In the genomic region with DNA sequence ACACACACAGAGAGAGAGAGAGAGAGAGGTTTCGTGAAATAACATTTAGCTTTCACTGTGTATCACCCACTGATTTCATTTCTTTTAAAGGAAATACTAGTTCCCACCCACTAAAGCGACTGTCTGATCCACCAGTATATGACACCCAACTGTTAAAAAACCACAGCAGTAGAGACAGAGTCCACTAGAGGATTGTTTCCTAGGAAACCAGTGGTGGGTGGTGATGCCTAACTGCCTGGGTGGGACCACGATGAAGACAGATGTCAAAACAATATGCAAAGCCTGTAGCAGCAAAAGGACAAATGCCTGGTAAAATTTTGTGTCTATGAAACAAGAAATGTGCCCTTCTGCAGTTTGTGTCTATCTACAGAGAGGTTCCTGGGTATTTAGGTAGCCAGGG, we compare ENCODE assay signal across 14 mouse cellular contexts. TPM values are rescaled to one million over a fixed set of nuclear protein-coding genes. Genes with fewer than 3 reads are reported as not detected.
DNase-seq lines count a peak whose midpoint lies in the region; ATAC-seq lines count a peak whose summit lies in the region.
"Had no signal": no experiment of that assay in that cellular context is flagged by ENCODE, and none has a peak within 500 bp of the region (broad histone marks: within the 10 kb centered on the region; RNA-seq: fewer than 3 reads in every experiment).

No protein-coding gene starts in this region.

- no peaks in the 10 kb centered on the region for H3K4me1 ChIP-seq in embryonic facial prominence, embryonic 14.5 days (ENCODE audit: control insufficient read depth, insufficient read depth, low read length)
- H3K4me1 ChIP-seq in embryonic facial prominence, embryonic 10.5 days: no peaks in the 10 kb centered on the region
- H3K4me1 ChIP-seq: heart, embryonic 13.5 days; kidney, embryonic 15.5 days; midbrain, embryonic 15.5 days had no signal

- WGBS in embryonic facial prominence, embryonic 14.5 days: 74% methylated on average over 3 of the region's 3 CpGs
- 88% methylated on average over 3 of the region's 3 CpGs for WGBS in embryonic facial prominence, embryonic 10.5 days

- no peak overlapping the region for H3K4me2 ChIP-seq in embryonic facial prominence, embryonic 14.5 days (ENCODE audit: low read depth, low read length)
- H3K4me2 ChIP-seq: heart, embryonic 13.5 days; kidney, embryonic 15.5 days; midbrain, embryonic 15.5 days had no signal

- no peaks in the 10 kb centered on the region for H3K36me3 ChIP-seq in embryonic facial prominence, embryonic 14.5 days (ENCODE audit: control insufficient read depth, insufficient read depth, low read length)
- no peaks in the 10 kb centered on the region for H3K36me3 ChIP-seq in embryonic facial prominence, embryonic 10.5 days (replicated peaks)
- H3K36me3 ChIP-seq: heart, embryonic 13.5 days; kidney, embryonic 15.5 days; midbrain, embryonic 15.5 days had no signal

- peak; percentile 11 for DNase-seq in embryonic facial prominence, embryonic 14.5 days (ENCODE audit: low spot score)
- no peak for DNase-seq in embryonic facial prominence, embryonic 10.5 days (ENCODE audit: low spot score)
- DNase-seq in left cerebral cortex, adult 11 months (ENCODE audit: low spot score): peak; percentile 48
- DNase-seq in left cerebral cortex, postnatal 4 days: no peak
- DNase-seq in layer of hippocampus, adult 9-11 months: peak; percentile 75
- DNase-seq in right cerebral cortex, postnatal 25 days: peak; percentile 26
- DNase-seq: cerebellum, postnatal 14 days; lung, adult 2 months had no signal

- H3K9me3 ChIP-seq in embryonic facial prominence, embryonic 14.5 days (ENCODE audit: control insufficient read depth, low read length): no peaks in the 10 kb centered on the region
- no peaks in the 10 kb centered on the region for H3K9me3 ChIP-seq in embryonic facial prominence, embryonic 10.5 days
- H3K9me3 ChIP-seq: heart, embryonic 13.5 days; kidney, embryonic 15.5 days; midbrain, embryonic 15.5 days had no signal

- ATAC-seq in embryonic facial prominence, embryonic 14.5 days (ENCODE audit: low read depth): no peak; the same call in 1 of the 2 replicates
- no peak for ATAC-seq in activated CD4-positive, CD25-positive, alpha-beta regulatory T cell, adult 4 months
- no peak for ATAC-seq in CD4-positive, CD25-positive, alpha-beta regulatory T cell, adult 4 months
- ATAC-seq: inflammation-experienced regulatory T-cells, adult 6 months; midbrain, embryonic 15.5 days had no signal

- H3K4me3 ChIP-seq in embryonic facial prominence, embryonic 14.5 days (ENCODE audit: low read depth, low read length): no peak overlapping the region
- H3K4me3 ChIP-seq in embryonic facial prominence, embryonic 10.5 days: no peak overlapping the region
- H3K4me3 ChIP-seq: heart, embryonic 13.5 days; kidney, embryonic 15.5 days; midbrain, embryonic 15.5 days had no signal

- no peak overlapping the region for H3K9ac ChIP-seq in embryonic facial prominence, embryonic 14.5 days (ENCODE audit: low read depth, low read length)
- H3K9ac ChIP-seq: heart, embryonic 13.5 days; kidney, embryonic 15.5 days; midbrain, embryonic 15.5 days had no signal

- H3K27ac ChIP-seq in embryonic facial prominence, embryonic 14.5 days (replicated peaks; ENCODE audit: low read depth, low read length): no peak overlapping the region
- no peak overlapping the region for H3K27ac ChIP-seq in embryonic facial prominence, embryonic 10.5 days (replicated peaks)
- H3K27ac ChIP-seq: heart, embryonic 13.5 days; kidney, embryonic 15.5 days; midbrain, embryonic 15.5 days had no signal

- H3K27me3 ChIP-seq in embryonic facial prominence, embryonic 14.5 days (replicated peaks; ENCODE audit: control insufficient read depth, insufficient read depth, low read length): no peaks in the 10 kb centered on the region
- H3K27me3 ChIP-seq in embryonic facial prominence, embryonic 10.5 days (replicated peaks; ENCODE audit: low read depth, poor library complexity, severe bottlenecking): no peaks in the 10 kb centered on the region
- H3K27me3 ChIP-seq: heart, embryonic 13.5 days; kidney, embryonic 15.5 days; midbrain, embryonic 15.5 days had no signal

- intact Hi-C loops in left cerebral cortex, postnatal 4 days (cut with DNase I): no loop called here

RNA-seq across cellular contexts. Expression of a gene that starts 31.8 kb away (rescaled TPM):
- polyA plus RNA-seq in embryonic facial prominence, embryonic 14.5 days (2014; fragmentation: Nextera tagmentation; extraction: Ambion mirVana): 11.0 and 12.5 TPM in 2 replicates
- 3.8 and 4.0 TPM in 2 replicates for polyA plus RNA-seq in embryonic facial prominence, embryonic 10.5 days (2016; fragmentation: Nextera tagmentation; extraction: Ambion mirVana)
- 1 to 10 TPM; 4.0 to 4.5 TPM for total RNA-seq in left cerebral cortex, postnatal 4 days (2021)
- polyA plus RNA-seq in activated CD4-positive, CD25-positive, alpha-beta regulatory T cell, adult 4 months (2017; shearing (Covaris generic)): 10 to 100 TPM; 41.7 to 60.6 TPM
- 10 to 100 TPM; 68.3 to 91.8 TPM for polyA plus RNA-seq in CD4-positive, CD25-positive, alpha-beta regulatory T cell, adult 4 months (2017; shearing (Covaris generic))

Comparison
In these comparisons a context has a peak if more than half of its experiments do, and no peak if none do; other contexts are left out.
1. DNase-seq: peak in embryonic facial prominence, embryonic 14.5 days (single experiment), left cerebral cortex, adult 11 months (single experiment), layer of hippocampus, adult 9-11 months (single experiment) and right cerebral cortex, postnatal 25 days (single experiment); none in embryonic facial prominence, embryonic 10.5 days (single experiment) and left cerebral cortex, postnatal 4 days (single experiment).